Mouse (Mus musculus) monocyte, adult 5-6 weeks (primary cell): ENCODE results near the gene Gm45713. TPM values are rescaled to one million over a fixed set of nuclear protein-coding genes. Genes with fewer than 3 reads are reported as not detected.
"Not testable (repeated sequence)": the region's sequence is repeated elsewhere in the genome, so short reads cannot be mapped to it uniquely, and the experiment has no call there.

Experiments
- ATAC-seq: fragments of 153-309, 156-312 bp; replicated peaks from 2 replicates; pipeline ENCODE4 v1.8.0; 2017; ENCODE audit warnings: mild to moderate bottlenecking; ENCODE audit not compliant: low TSS enrichment, insufficient number of reproducible peaks, severe bottlenecking, poor library complexity, low FRiP score
- total RNA-seq: library from RNA; stranded (forward); fragments of 200-1000, 200-491, 200-594 nt; gene quantifications from 3 replicates; pipeline ENCODE4 v1.2.3, GENCODE M21; 2017

The Gm45713 gene
- total RNA-seq, 1 experiment from 2014 or later: not detected

- ATAC-seq: no peak
Observed at GRCm38 (mm10) chr7:45127700-45128224, 8.3 kb downstream of the Gm45713 start.

- ATAC-seq: no peak
Observed at GRCm38 (mm10) chr7:45126844-45127699, 9.0 kb downstream of the Gm45713 start.

- ATAC-seq: no peak
Observed at GRCm38 (mm10) chr7:45126147-45126843, 9.7 kb downstream of the Gm45713 start.

- not testable (repeated sequence) for ATAC-seq
Observed at GRCm38 (mm10) chr7:45125649-45126048, 10.4 kb downstream of the Gm45713 start.

GRCm38 (mm10) chr7:45125144-45125600, 10.9 kb downstream of the Gm45713 start:
- ATAC-seq: no peak

GRCm38 (mm10) chr7:45124224-45125143, 11.5 kb downstream of the Gm45713 start, which contains the start of gene Rps11:
TSS of gene Rps11 (minus strand) at chr7:45124439.
- ATAC-seq: peak; percentile 81

GRCm38 (mm10) chr7:45123186-45123570, 12.9 kb downstream of the Gm45713 start:
- ATAC-seq: no peak

- no peak for ATAC-seq
Observed at GRCm38 (mm10) chr7:45122561-45123185, 13.4 kb downstream of the Gm45713 start.

- ATAC-seq: no peak
Observed at GRCm38 (mm10) chr7:45121966-45122365, 14.1 kb downstream of the Gm45713 start.

- 0 out of 2 replicates have a peak, but pooled peaks have one; percentile 5 for ATAC-seq
Observed at GRCm38 (mm10) chr7:45121404-45121803, 14.6 kb downstream of the Gm45713 start.

- no peak for ATAC-seq
Observed at GRCm38 (mm10) chr7:45119780-45120709, 16.0 kb downstream of the Gm45713 start.

GRCm38 (mm10) chr7:45118336-45118735, 17.7 kb downstream of the Gm45713 start:
- no peak for ATAC-seq

GRCm38 (mm10) chr7:45117566-45117965, 18.5 kb downstream of the Gm45713 start:
- ATAC-seq: no peak

- ATAC-seq: no peak
Observed at GRCm38 (mm10) chr7:45113476-45113875, 22.6 kb downstream of the Gm45713 start.

- ATAC-seq: no peak
Observed at GRCm38 (mm10) chr7:45112529-45112928, 23.5 kb downstream of the Gm45713 start.

- ATAC-seq: no peak
Observed at GRCm38 (mm10) chr7:45111940-45112339, 24.1 kb downstream of the Gm45713 start.

- ATAC-seq: not testable (repeated sequence)
Observed at GRCm38 (mm10) chr7:45110089-45110488, 25.9 kb downstream of the Gm45713 start.
